Mouse (Mus musculus): ENCODE data around the gene Fam196a.

DNA sequence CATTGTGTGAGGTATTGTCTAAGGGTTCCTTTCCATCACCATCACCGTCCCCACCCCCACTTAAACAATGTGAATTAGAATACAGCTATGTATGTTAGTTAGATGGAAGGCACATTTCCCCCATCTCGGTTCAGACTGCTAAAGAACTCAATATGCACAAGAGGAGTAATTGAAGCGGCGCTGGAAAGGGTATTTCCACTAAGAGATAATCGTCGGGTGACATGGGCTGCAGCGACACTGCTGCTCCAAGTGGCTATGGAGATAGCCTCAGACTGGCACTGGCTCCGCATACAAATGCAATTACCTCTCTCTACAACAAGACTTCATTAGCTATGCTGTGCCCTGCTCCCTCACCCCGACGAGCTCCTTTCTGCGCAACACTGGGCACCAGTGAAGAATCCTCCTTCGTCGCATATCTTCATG is 45.8 kb downstream of the Fam196a start:
- TF ChIP-seq MAFK (IDR thresholded peaks at IDR 0.05; ENCODE audit: insufficient read depth, low read depth, low read length) (no peak), HCFC1 (IDR thresholded peaks at IDR 0.05; ENCODE audit: borderline replicate concordance, insufficient read depth, low read length) (no peak), CHD2 (IDR thresholded peaks at IDR 0.05; ENCODE audit: low read depth, low read length) (no peak), ZNF384 (IDR thresholded peaks at IDR 0.05; ENCODE audit: low read depth, low read length) (no peak), ZC3H11A (IDR thresholded peaks at IDR 0.05; ENCODE audit: borderline replicate concordance, low read depth, low read length) (no peak)
